Mouse (Mus musculus) C2C12 (cell line): Measurements from ENCODE around the gene Acaa1b. TPM values are rescaled to one million over a fixed set of nuclear protein-coding genes. Genes with fewer than 3 reads are reported as not detected.

Experiments used
- H3K27me3 ChIP-seq: one replicate; pipeline ENCODE4 v1.6.1; 2011; ENCODE audit not compliant: control insufficient read depth, insufficient read depth, insufficient read length
- H3K36me3 ChIP-seq: one replicate; pipeline ENCODE4 v1.6.1; 2011; ENCODE audit not compliant: control insufficient read depth, insufficient read depth
- H3K4me3 ChIP-seq: one replicate; pipeline ENCODE4 v1.5.1; 2011; ENCODE audit warnings: mild to moderate bottlenecking, control low read depth; ENCODE audit not compliant: poor library complexity, insufficient read depth, severe bottlenecking
- H3K79me2 ChIP-seq: one replicate; pipeline ENCODE4 v1.6.1; 2011; ENCODE audit not compliant: control insufficient read depth, insufficient read depth
- H3K79me3 ChIP-seq: one replicate; pipeline ENCODE4 v1.6.1; 2011; ENCODE audit warnings: low read depth, control low read depth
- H3ac ChIP-seq: one replicate; pipeline ENCODE3; 2011; ENCODE audit warnings: low read depth; ENCODE audit not compliant: control insufficient read depth, insufficient read length
- CEBPB ChIP-seq: IDR thresholded peaks from one replicate; pipeline ENCODE4 v1.6.1; 2011; ENCODE audit warnings: low read depth, mild to moderate bottlenecking, control low read depth, moderate library complexity
- CTCF ChIP-seq: IDR thresholded peaks from one replicate; pipeline ENCODE4 v1.5.1; 2011; ENCODE audit not compliant: control insufficient read depth, insufficient read depth, insufficient read length
- FOSL1 ChIP-seq: IDR thresholded peaks from one replicate; pipeline ENCODE4 v1.8.0; 2011; ENCODE audit warnings: mild to moderate bottlenecking, low read length; ENCODE audit not compliant: poor library complexity, insufficient read depth, severe bottlenecking
- MAX ChIP-seq: IDR thresholded peaks from one replicate; pipeline ENCODE4 v1.6.1; 2011; ENCODE audit warnings: mild to moderate bottlenecking, control low read depth
- MYOD1 ChIP-seq: IDR thresholded peaks from one replicate; pipeline ENCODE4 v1.6.1; 2011; ENCODE audit warnings: low read depth; ENCODE audit not compliant: control insufficient read depth, insufficient read length
- MYOG ChIP-seq: IDR thresholded peaks from one replicate; pipeline ENCODE4 v1.6.1; 2011; ENCODE audit not compliant: control insufficient read depth, insufficient read length; ENCODE audit errors: extremely low read depth
- USF1 ChIP-seq: IDR thresholded peaks from one replicate; pipeline ENCODE4 v1.6.1; 2011; ENCODE audit warnings: low read depth, mild to moderate bottlenecking, control low read depth, moderate library complexity
- polyA plus RNA-seq: library from polyadenylated mRNA; unstranded; fragments of >200 nt; fragmentation: generic; extraction: Trizol; gene quantifications from one replicate; pipeline ENCODE4 v1.2.1, GENCODE M21; 2012; ENCODE audit warnings: missing spikeins

Acaa1b gene
- polyA plus RNA-seq, 1 experiment = 0.96 TPM

DNA sequence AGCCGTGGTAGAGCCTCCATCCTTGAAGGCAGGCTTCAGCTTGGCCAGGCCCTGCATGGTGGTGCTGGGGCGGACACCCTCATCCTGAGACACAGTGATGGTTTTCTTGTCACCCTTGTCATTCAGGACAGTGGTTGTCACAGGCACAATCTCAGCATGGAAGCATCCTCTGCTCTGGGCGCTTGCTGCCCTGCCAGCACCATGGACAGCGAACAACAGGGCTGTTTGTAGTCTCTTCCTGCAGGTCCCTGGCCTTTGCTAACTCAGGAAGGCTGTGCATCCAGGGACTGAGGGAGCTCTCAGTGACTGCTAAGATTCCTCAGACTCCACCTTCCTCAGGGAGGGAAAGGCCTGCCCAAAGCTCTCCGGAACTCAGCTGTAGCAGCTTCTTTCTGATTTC, 7.3 kb downstream of the Acaa1b start:
- H3K27me3 ChIP-seq = peaks cover 64% of the 10 kb centered on the region
- H3K79me2 ChIP-seq = no peaks in the 10 kb centered on the region
- no peak overlapping the region for H3K4me3 ChIP-seq
- TF ChIP-seq FOSL1 (no peak), MYOD1 (no peak), MAX (no peak), USF1 (no peak), CEBPB (no peak), CTCF (no peak)
- no peaks in the 10 kb centered on the region for H3K79me3 ChIP-seq
- no peak overlapping the region for H3ac ChIP-seq
- no peaks in the 10 kb centered on the region for H3K36me3 ChIP-seq

DNA sequence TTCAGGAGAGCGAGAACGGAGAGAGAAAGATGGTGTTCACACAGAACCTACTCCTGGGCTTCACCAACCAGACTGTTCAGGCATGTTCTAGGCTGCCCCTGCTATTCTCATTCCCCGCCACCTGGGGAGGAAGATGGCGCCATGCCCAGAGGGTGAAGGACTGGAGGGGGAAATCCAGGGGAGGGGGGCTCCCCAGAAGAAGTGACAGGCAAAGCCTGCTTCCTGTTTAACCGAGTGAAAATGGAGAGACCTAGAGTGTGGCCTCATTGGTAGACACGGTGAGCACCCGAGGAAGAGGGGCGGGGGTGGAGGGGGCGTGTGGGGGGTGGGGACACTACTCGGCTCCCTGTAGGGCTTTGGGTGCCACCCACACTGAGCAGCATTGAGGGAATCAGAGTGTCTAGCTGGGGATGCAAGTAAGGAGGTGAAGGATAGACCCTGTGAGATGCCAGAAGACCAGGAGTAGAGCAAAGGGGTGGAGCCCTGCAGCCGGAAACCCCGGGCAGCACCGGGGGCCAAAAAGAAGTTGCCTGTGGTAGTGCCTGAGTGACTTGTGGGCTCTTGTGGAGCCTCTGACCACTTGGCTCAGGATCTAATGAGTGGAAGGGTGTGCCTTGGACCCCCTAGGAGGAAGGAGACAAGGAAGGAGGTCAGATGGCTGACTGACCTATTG, 10.7 kb downstream of the Acaa1b start:
- Histone ChIP-seq H3K4me3 (no peak overlapping the region), H3K79me2 (no peaks in the 10 kb centered on the region), H3K79me3 (no peaks in the 10 kb centered on the region), H3K36me3 (no peaks in the 10 kb centered on the region), H3ac (no peak overlapping the region), H3K27me3 (peaks cover 64% of the 10 kb centered on the region)
- TF ChIP-seq MYOG (no peak), FOSL1 (no peak), CTCF (no peak), MAX (no peak), MYOD1 (no peak), CEBPB (no peak), USF1 (no peak)

DNA sequence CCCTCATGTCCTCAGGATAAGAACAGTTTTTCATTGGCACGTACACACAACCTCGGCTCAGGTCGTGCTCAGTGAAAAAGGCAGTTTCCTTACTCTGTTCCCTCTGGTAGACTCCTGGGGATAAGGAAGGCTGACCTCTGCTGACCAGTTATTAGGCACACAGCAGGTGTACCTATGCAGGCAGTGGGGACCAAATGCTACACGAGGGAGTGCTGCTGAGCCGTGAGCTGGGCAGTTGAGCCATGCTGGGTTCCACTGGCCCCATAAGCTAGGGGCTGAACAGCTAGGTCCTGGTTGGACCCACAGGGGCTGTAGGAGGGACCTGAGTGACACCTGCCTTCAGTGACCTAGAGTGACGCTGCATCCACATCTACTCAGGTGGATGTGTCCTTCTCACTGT, 11.3 kb downstream of the Acaa1b start:
- no peak for TF ChIP-seq USF1
- TF ChIP-seq MAX = no peak
- TF ChIP-seq CTCF = no peak
- TF ChIP-seq MYOG = no peak
- TF ChIP-seq MYOD1 = no peak
- TF ChIP-seq FOSL1 = no peak
- no peak for TF ChIP-seq CEBPB
- no peak overlapping the region for H3K4me3 ChIP-seq
- H3K27me3 ChIP-seq = peaks cover 69% of the 10 kb centered on the region
- no peaks in the 10 kb centered on the region for H3K79me3 ChIP-seq
- no peaks in the 10 kb centered on the region for H3K36me3 ChIP-seq
- no peaks in the 10 kb centered on the region for H3K79me2 ChIP-seq
- no peak overlapping the region for H3ac ChIP-seq

DNA sequence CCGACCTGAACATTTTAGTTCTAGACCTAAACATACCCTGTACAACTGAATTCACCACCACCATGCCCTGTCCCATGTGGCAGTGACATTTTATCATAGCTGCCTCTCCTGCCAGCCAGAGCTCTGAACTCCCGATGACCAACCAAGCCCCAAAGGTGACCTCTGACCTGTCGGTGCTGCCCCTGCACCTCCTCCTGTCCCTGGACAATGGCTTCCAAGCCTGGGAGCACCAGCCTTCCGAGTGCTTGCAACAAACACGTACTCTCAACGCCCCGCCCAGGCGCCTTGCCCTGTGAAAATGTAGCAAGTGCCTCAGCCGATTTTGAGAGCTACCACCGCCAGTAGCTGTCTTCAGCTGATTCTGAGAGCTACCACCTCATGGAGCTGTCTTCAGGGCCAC, 11.8 kb downstream of the Acaa1b start:
- H3K79me2 ChIP-seq = no peaks in the 10 kb centered on the region
- H3K36me3 ChIP-seq = no peaks in the 10 kb centered on the region
- H3K4me3 ChIP-seq = no peak overlapping the region
- H3ac ChIP-seq = no peak overlapping the region
- TF ChIP-seq MYOD1 (no peak), CTCF (no peak), MYOG (no peak), MAX (no peak), CEBPB (no peak), USF1 (no peak), FOSL1 (no peak)
- H3K79me3 ChIP-seq = no peaks in the 10 kb centered on the region
- peaks cover 67% of the 10 kb centered on the region for H3K27me3 ChIP-seq

DNA sequence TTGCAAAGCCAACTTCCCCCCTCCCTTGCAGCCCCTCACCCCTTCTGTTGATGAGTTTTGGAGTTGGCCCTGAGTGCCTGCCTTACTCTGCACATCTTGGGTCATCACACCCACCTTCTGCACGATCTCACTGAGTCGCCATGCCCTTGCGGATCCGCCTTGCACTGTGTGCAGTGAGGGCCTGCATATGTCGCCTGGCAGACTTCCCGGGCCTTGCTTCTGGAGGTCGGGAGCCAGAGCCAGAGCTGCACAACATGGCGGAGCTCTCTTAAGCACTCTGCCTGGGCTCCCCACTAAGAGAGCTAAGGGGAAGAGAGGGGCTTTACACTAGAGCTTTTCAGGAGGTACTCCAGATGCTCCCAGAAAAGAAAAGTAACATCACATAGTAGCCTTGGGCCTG, 12.2 kb downstream of the Acaa1b start:
- H3K79me3 ChIP-seq = no peaks in the 10 kb centered on the region
- peaks cover 66% of the 10 kb centered on the region for H3K27me3 ChIP-seq
- no peak for TF ChIP-seq CTCF
- TF ChIP-seq USF1 = no peak
- TF ChIP-seq FOSL1 = no peak
- no peak for TF ChIP-seq CEBPB
- TF ChIP-seq MYOG = no peak
- no peak for TF ChIP-seq MYOD1
- TF ChIP-seq MAX = no peak
- no peaks in the 10 kb centered on the region for H3K36me3 ChIP-seq
- no peaks in the 10 kb centered on the region for H3K79me2 ChIP-seq
- H3ac ChIP-seq = no peak overlapping the region
- H3K4me3 ChIP-seq = no peak overlapping the region

DNA sequence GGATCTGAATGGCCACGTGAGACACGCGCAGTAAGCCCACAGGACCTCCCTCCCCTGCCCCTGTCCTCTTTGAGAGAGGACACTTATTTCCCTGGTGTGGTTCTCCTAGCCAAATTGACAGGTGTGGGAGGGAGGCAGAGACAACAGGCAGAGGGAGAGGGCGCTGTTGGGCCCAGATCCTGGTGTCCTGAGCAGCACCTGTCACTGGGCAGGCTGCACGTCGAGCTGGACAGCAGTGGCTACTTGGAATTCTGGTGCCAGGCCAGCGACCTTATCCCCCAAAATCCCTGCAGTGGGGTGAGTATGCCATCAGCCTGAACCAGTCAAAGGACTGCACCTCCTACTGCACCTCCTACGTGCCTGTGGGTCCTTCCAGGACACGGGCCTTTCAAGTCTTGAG, 13.5 kb downstream of the Acaa1b start:
- no peak for TF ChIP-seq CEBPB
- Histone ChIP-seq H3K79me2 (no peaks in the 10 kb centered on the region), H3ac (no peak overlapping the region), H3K4me3 (no peak overlapping the region), H3K27me3 (peaks cover 77% of the 10 kb centered on the region), H3K36me3 (no peaks in the 10 kb centered on the region), H3K79me3 (no peaks in the 10 kb centered on the region)
